Mouse (Mus musculus) ES-E14 (cell line): ENCODE results near the gene Nfyb. TPM values are rescaled to one million over a fixed set of nuclear protein-coding genes. Genes with fewer than 3 reads are reported as not detected.

Experiments used
- DNase-seq: peaks from one replicate; pipeline ENCODE4 v3.0.0-alpha.2; 2013; ENCODE audit warnings: low read depth, low spot score
- H3K27ac ChIP-seq: 2 replicates; pipeline ENCODE4 v1.5.1; 2012; ENCODE audit warnings: low read depth, mild to moderate bottlenecking, low read length, moderate library complexity, mixed read lengths; ENCODE audit not compliant: poor library complexity, insufficient read depth, severe bottlenecking
- H3K36me3 ChIP-seq: 2 replicates; pipeline ENCODE4 v1.6.1; 2012; ENCODE audit warnings: mild to moderate bottlenecking, low read length, moderate library complexity, mixed read lengths; ENCODE audit not compliant: control insufficient read depth, poor library complexity, insufficient read depth, severe bottlenecking
- H3K4me1 ChIP-seq, 2 experiments: fragments of 150-350 bp in 1 of 2; sonication (generic) in 1 of 2; 2 replicates each; pipeline ENCODE4 v1.6.1; 2012; ENCODE audit warnings: low read length in 2 of 2, mild to moderate bottlenecking in 1 of 2, mixed read lengths in 1 of 2; ENCODE audit not compliant: control insufficient read depth in 2 of 2, insufficient read depth in 2 of 2, poor library complexity in 1 of 2
- H3K4me3 ChIP-seq, 2 experiments: fragments of 150-350 bp in 1 of 2; sonication (generic) in 1 of 2; 2 replicates each; pipeline ENCODE4 v1.5.1; 2012; ENCODE audit warnings: low read length in 2 of 2, low read depth in 1 of 2, mild to moderate bottlenecking in 1 of 2, mixed read lengths in 1 of 2; ENCODE audit not compliant: insufficient read depth in 1 of 2, poor library complexity in 1 of 2, severe bottlenecking in 1 of 2
- H3K9ac ChIP-seq: 2 replicates; pipeline ENCODE4 v1.6.1; 2012; ENCODE audit warnings: low read depth, mild to moderate bottlenecking, low read length, mixed read lengths; ENCODE audit not compliant: poor library complexity, insufficient read depth, severe bottlenecking
- H3K9me3 ChIP-seq: fragments of 150-350 bp; sonication (generic); 2 replicates; pipeline ENCODE4 v1.6.1; 2012; ENCODE audit warnings: low read depth, mild to moderate bottlenecking, low read length; ENCODE audit not compliant: control insufficient read depth, insufficient read depth
- CHD2 ChIP-seq: IDR thresholded peaks from 2 replicates; pipeline ENCODE4 v1.6.1; 2014; ENCODE audit warnings: mild to moderate bottlenecking, low read depth, low read length, inconsistent platforms
- HCFC1 ChIP-seq: IDR thresholded peaks from 2 replicates; pipeline ENCODE4 v1.6.1; 2012; ENCODE audit warnings: low read length, inconsistent platforms, borderline replicate concordance; ENCODE audit not compliant: insufficient read depth
- MAFK ChIP-seq: IDR thresholded peaks from 2 replicates; pipeline ENCODE4 v1.6.1; 2014; ENCODE audit warnings: mild to moderate bottlenecking, low read depth, low read length, inconsistent platforms; ENCODE audit not compliant: insufficient read depth
- ZC3H11A ChIP-seq: IDR thresholded peaks from 2 replicates; pipeline ENCODE4 v1.6.1; 2012; ENCODE audit warnings: low read depth, mild to moderate bottlenecking, inconsistent platforms, low read length, borderline replicate concordance
- ZNF384 ChIP-seq: IDR thresholded peaks from 2 replicates; pipeline ENCODE4 v1.6.1; 2012; ENCODE audit warnings: low read depth, low read length, inconsistent platforms
- in situ Hi-C, 2 experiments: fragments of 600-800 bp; cut with MboI; formaldehyde crosslinking; loops; one replicate each; pipeline ENCODE4 v1.15.1; 2025; ENCODE audit warnings: low sequenced_read_pairs in 2 of 2, inconsistent platforms in 1 of 2; ENCODE audit not compliant: unreplicated experiment in 2 of 2
- total RNA-seq: library from RNA; depleted of rRNA; stranded (reverse); fragments of 300-350 nt; gene quantifications from 2 replicates; pipeline ENCODE4 v1.2.3, GENCODE M21; 2012

Gene Nfyb
- total RNA-seq, 1 experiment, result 46.9 TPM

DNA sequence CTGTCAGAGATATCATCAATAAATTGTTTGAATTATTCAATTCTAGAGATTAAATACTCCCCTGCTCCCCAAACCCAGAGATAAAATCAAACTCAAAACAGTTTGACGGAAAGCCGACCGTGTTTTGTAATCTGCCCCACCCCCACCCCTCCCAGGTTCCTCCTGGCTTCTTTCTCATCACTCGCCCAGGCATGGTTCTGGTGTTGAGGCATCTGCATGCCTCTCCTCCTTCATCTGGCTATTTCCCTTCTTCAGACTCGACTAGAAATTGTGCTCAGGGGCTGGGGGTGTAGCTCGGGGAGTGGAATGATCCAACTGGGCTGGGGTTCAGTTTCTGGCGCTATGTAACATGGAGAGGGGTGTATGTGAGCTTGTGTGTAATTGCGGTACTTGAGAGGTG, 31.8 kb upstream of the Nfyb start:
- H3K9me3 ChIP-seq, result no peaks in the 10 kb centered on the region
- TF ChIP-seq ZNF384, result no peak
- no peak for TF ChIP-seq CHD2
- TF ChIP-seq HCFC1, result no peak
- no peak for TF ChIP-seq ZC3H11A
- no peak for TF ChIP-seq MAFK
- H3K9ac ChIP-seq, result peak overlapping the region; percentile 6; the same call in 1 of the 2 replicates
- peak overlapping the region in 1 of 2 experiments; percentile 38; a peak in 2 of 4 replicates for H3K4me3 ChIP-seq
- H3K27ac ChIP-seq, result no peak overlapping the region
- in situ Hi-C loops, result no loop called here
- DNase-seq, result no peak
- H3K36me3 ChIP-seq, result no peaks in the 10 kb centered on the region
- peaks cover 0 to 15% of the 10 kb centered on the region in 2 experiments; a peak in 3 of 4 replicates for H3K4me1 ChIP-seq

DNA sequence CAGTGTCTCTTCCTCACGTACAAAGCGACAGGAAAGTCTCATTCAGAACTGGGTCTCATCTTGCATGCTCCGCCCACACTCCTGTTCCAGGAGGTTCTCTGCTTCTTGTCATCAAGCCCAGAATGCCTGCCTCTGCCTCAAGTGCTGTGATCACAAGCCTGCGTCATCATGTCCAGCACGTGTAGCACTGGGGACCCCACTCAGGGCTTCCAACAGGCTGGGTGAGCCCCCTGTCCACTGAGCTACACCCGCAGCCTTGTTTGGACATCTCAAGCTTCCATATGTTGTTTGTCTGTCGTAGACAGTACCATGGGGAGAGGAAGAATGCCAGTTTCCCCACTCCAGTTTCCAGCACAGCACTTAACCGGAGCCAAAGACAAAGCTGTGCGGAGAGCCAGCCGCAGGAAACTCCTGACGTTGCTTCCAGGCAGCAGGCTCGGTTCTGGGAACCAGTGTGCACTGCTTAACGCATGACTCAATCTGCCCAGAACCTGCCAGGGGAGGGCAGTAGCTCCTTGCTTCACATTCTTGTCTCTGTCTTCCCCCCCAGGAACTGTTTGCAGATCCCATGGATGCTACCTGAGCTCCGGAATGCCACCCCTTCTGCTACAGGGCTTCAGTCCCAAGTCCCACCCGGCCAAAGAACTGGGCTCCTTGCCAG, 31.3 kb upstream of the Nfyb start:
- no peak for DNase-seq
- in situ Hi-C loops, result no loop called here
- no peak for TF ChIP-seq CHD2
- TF ChIP-seq HCFC1, result no peak
- TF ChIP-seq ZC3H11A, result no peak
- TF ChIP-seq ZNF384, result no peak
- no peak for TF ChIP-seq MAFK
- H3K36me3 ChIP-seq, result no peaks in the 10 kb centered on the region
- H3K4me3 ChIP-seq, result peak overlapping the region in 1 of 2 experiments; percentile 38; a peak in 3 of 4 replicates
- H3K4me1 ChIP-seq, result peaks cover 0 to 15% of the 10 kb centered on the region in 2 experiments; a peak in 3 of 4 replicates
- H3K9ac ChIP-seq, result peak overlapping the region; percentile 28; the same call in 1 of the 2 replicates
- no peaks in the 10 kb centered on the region for H3K9me3 ChIP-seq
- H3K27ac ChIP-seq, result no peak overlapping the region

DNA sequence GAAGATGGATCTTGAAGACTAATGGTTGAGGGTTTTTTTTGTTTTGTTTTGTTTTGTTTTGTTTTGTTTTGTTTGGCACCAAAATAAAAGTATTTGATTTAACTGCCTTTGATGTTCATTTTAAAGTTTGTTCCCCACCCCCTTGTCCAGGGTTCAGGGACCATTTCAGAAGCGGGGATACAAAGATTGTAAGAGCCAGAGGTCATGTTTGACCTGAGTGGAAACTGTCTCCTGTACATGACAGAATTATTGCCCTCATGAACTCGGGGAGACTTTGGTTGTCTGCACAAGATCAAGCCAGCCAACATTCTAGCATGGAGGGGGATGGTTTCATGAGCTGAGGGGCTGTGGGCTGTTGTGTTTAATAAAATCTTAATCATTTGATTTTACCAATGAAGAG, 28.4 kb upstream of the Nfyb start:
- Histone ChIP-seq H3K27ac (no peak overlapping the region), H3K9me3 (no peaks in the 10 kb centered on the region), H3K36me3 (no peaks in the 10 kb centered on the region), H3K9ac (no peak overlapping the region), H3K4me3 (no peak overlapping the region), H3K4me1 (peaks cover 0 to 8% of the 10 kb centered on the region in 2 experiments; a peak in 3 of 4 replicates)
- no peak for DNase-seq
- TF ChIP-seq MAFK (no peak), HCFC1 (no peak), ZNF384 (no peak), ZC3H11A (no peak), CHD2 (no peak)
- in situ Hi-C loops, result no loop called here

DNA sequence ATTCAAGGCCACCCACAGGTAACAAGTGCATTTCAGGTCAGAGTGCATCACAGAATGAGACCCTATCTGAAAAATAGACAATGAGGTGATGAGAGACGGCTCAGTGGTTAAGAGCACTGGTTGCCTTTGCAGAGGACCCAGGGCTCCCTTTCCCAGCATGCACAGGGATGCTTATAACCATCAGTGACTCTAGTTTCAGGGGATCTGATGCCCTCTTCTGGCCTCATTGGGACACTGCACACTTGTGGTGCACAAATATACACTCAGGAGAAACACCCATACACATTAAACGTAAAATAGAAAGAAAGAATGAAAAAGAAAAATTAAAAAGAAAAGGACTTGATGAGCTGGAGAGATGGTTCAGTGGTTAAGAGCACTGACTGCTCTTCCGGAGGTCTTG, 27.8 kb upstream of the Nfyb start:
- no peak overlapping the region for H3K27ac ChIP-seq
- TF ChIP-seq HCFC1, result no peak
- TF ChIP-seq ZC3H11A, result peak; percentile 71; the same call in 1 of the 2 replicates
- peaks cover 0 to 4% of the 10 kb centered on the region in 2 experiments; a peak in 2 of 4 replicates for H3K4me1 ChIP-seq
- no peaks in the 10 kb centered on the region for H3K9me3 ChIP-seq
- in situ Hi-C loops, result no loop called here
- H3K4me3 ChIP-seq, result no peak overlapping the region
- H3K9ac ChIP-seq, result no peak overlapping the region
- DNase-seq, result no peak
- H3K36me3 ChIP-seq, result no peaks in the 10 kb centered on the region

DNA sequence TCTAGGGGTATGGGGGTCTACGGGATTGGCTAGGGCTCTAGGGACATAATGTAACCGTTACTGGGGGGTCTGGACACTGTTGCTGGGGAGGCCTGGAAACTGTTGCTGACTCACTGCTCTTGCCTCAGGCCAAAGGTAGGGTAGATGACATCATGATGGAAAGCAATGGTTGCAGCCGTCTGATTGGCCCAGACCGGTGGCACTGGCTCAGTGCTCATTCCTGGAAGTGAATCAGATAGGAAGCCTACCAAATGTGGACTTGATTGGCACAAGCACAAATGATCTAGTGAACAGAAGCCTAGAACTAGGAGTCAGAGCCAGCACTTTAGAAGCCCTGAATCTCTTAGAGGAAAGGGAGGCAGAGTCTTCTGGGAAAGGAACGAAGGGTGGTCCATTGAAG, 26.6 kb upstream of the Nfyb start:
- Histone ChIP-seq H3K27ac (no peak overlapping the region), H3K9me3 (no peaks in the 10 kb centered on the region), H3K9ac (no peak overlapping the region), H3K4me3 (no peak overlapping the region), H3K36me3 (no peaks in the 10 kb centered on the region), H3K4me1 (no peaks in the 10 kb centered on the region)
- TF ChIP-seq MAFK (no peak), HCFC1 (no peak)
- DNase-seq, result no peak
- in situ Hi-C loops, result no loop called here
